7 mouse cellular contexts compared by ENCODE assay signal in the genomic region with DNA sequence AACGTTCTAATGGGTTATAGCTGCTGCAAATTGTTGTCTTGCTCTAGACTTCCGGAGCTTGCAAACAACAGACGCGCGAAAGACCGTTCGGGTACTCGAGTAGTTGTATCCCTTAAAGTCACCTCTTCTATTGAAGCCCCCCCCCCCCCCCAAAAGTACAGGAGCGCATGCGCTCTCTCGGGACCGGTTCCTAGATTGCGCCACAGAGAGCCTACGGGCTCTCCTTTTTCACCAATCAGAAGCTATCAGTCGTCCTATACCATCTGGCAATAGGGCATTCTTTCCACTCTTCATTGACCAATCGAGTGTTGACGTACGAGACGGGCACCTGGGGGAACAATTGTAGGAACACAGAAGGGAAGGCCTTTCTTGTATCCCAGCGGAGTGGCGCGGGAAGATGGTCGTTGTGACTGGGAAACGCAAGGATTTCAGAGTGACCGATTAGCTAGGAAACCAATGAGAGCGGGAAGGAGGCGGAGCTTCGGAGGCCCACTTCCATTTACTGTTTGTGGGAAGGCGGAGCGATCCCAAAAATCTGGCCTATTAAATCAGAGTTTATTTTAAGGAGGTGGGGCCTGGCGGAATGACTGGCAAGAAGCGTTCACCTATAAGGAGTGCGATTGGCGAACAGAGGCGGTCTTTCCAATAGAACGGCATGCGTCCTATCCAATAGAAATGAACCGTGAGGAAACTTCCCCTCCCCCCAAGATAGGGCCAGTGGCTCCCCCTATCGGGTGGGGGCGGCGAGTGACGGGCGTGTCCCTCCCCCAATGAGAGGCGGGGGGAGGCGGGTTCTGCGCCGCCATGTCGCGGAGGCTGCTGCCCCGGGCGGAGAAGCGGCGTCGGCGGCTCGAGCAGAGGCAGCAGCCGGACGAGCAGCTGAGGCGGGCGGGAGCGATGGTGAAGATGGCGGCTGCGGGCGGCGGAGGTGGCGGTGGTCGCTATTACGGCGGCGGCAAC. TPM values are rescaled to one million over a fixed set of nuclear protein-coding genes. Genes with fewer than 3 reads are reported as not detected.
DNase-seq lines count a peak whose midpoint lies in the region; ATAC-seq lines count a peak whose summit lies in the region.

No protein-coding gene starts in this region.

- H3K4me2 ChIP-seq in intestine, embryonic 15.5 days (replicated peaks): peak overlapping the region; percentile 93
- H3K4me2 ChIP-seq in midbrain, embryonic 11.5 days: peak overlapping the region; percentile 97

- H3K36me3 ChIP-seq in intestine, embryonic 15.5 days: peaks cover 17% of the 10 kb centered on the region
- peaks cover 26% of the 10 kb centered on the region for H3K36me3 ChIP-seq in midbrain, embryonic 11.5 days (ENCODE audit: control insufficient read depth, insufficient read depth, low read length)

- peak; percentile 99 for DNase-seq in adrenal gland, adult 2 months
- peak; percentile 98 for DNase-seq in embryo, embryonic 11.5 days (ENCODE audit: low read depth, low spot score)
- peak; percentile 96 to 98 for DNase-seq in gastrocnemius, postnatal 36 days
- peak; percentile 97 to 98 for DNase-seq in left cerebral cortex, postnatal 36 days (ENCODE audit: low spot score in 2 of 2)
- peak; percentile 100 for DNase-seq in midbrain, embryonic 11.5 days (ENCODE audit: low spot score, missing footprints)
- peak; percentile 100 for DNase-seq in skeletal muscle tissue, adult 2 months (ENCODE audit: low read depth, low spot score)

- under 1% methylated on average over 68 of the region's 70 CpGs for WGBS in intestine, embryonic 15.5 days
- under 1% methylated on average over 67 of the region's 70 CpGs for WGBS in midbrain, embryonic 11.5 days

- intact Hi-C loops in gastrocnemius, postnatal 36 days (cut with DNase I): no loop called here
- intact Hi-C loops in left cerebral cortex, postnatal 36 days (cut with DNase I): loop anchor here (2.0 to 5.0 kb wide), 2 partner anchors 14 to 152 kb away; partner anchors contain the start of genes Actn4 and Ech1

- peaks cover 37% of the 10 kb centered on the region for H3K4me1 ChIP-seq in intestine, embryonic 15.5 days (replicated peaks)
- H3K4me1 ChIP-seq in midbrain, embryonic 11.5 days (ENCODE audit: control insufficient read depth, insufficient read depth, low read length): peaks cover 22% of the 10 kb centered on the region

- H3K4me3 ChIP-seq in intestine, embryonic 15.5 days (replicated peaks): peak overlapping the region; percentile 72
- peak overlapping the region; percentile 87 for H3K4me3 ChIP-seq in midbrain, embryonic 11.5 days (ENCODE audit: low read depth, low read length)

- H3K9me3 ChIP-seq in intestine, embryonic 15.5 days: no peaks in the 10 kb centered on the region
- no peaks in the 10 kb centered on the region for H3K9me3 ChIP-seq in midbrain, embryonic 11.5 days (ENCODE audit: control insufficient read depth, low read length)

- no peaks in the 10 kb centered on the region for H3K27me3 ChIP-seq in intestine, embryonic 15.5 days (replicated peaks)
- H3K27me3 ChIP-seq in midbrain, embryonic 11.5 days (ENCODE audit: control insufficient read depth, insufficient read depth, low read length): no peaks in the 10 kb centered on the region

- ATAC-seq in intestine, embryonic 15.5 days: peak; percentile 90
- peak; percentile 90 for ATAC-seq in midbrain, embryonic 11.5 days (ENCODE audit: low FRiP score)

- H3K9ac ChIP-seq in intestine, embryonic 15.5 days: peak overlapping the region; percentile 92
- H3K9ac ChIP-seq in midbrain, embryonic 11.5 days (ENCODE audit: low read length): peak overlapping the region; percentile 95

- peak overlapping the region; percentile 100 for H3K27ac ChIP-seq in intestine, embryonic 15.5 days
- peak overlapping the region; percentile 99 for H3K27ac ChIP-seq in midbrain, embryonic 11.5 days (ENCODE audit: low read depth, low read length)

RNA-seq across cellular contexts. Expression of gene Hnrnpl, which starts 2.0 kb away (rescaled TPM):
- 100 to 1,000 TPM; 382 to 408 TPM for total RNA-seq in adrenal gland, adult 2 months (2021)
- 119 and 120 TPM in 2 replicates for polyA plus RNA-seq in adrenal gland, adult 2 months (2012; rRNA removed)
- 100 to 1,000 TPM; 111 to 131 TPM for total RNA-seq in gastrocnemius, postnatal 36 days (2021)
- 210 and 237 TPM in 2 replicates for polyA plus RNA-seq in intestine, embryonic 15.5 days (2015; fragmentation: Nextera tagmentation; extraction: Ambion mirVana)
- total RNA-seq in left cerebral cortex, postnatal 36 days (2021): 100 to 1,000 TPM; 414 to 415 TPM
- 331 and 342 TPM in 2 replicates for polyA plus RNA-seq in midbrain, embryonic 11.5 days (2014; fragmentation: Nextera tagmentation; extraction: Ambion mirVana)

RNA-seq across cellular contexts. Expression of gene Ech1, which starts 14.6 kb away (rescaled TPM):
- 100 to 1,000 TPM; 520 to 711 TPM for total RNA-seq in adrenal gland, adult 2 months (2021)
- 486 and 560 TPM in 2 replicates for polyA plus RNA-seq in adrenal gland, adult 2 months (2012; rRNA removed)
- 100 to 1,000 TPM; 214 to 252 TPM for total RNA-seq in gastrocnemius, postnatal 36 days (2021)
- polyA plus RNA-seq in intestine, embryonic 15.5 days (2015; fragmentation: Nextera tagmentation; extraction: Ambion mirVana): 234 and 260 TPM in 2 replicates
- total RNA-seq in left cerebral cortex, postnatal 36 days (2021): 10 to 100 TPM; 45.0 to 47.8 TPM
- polyA plus RNA-seq in midbrain, embryonic 11.5 days (2014; fragmentation: Nextera tagmentation; extraction: Ambion mirVana): 80.5 and 81.7 TPM in 2 replicates

RNA-seq across cellular contexts. Expression of gene Rinl, which starts 21.6 kb away (rescaled TPM):
- 1 to 10 TPM; 2.9 to 3.7 TPM for total RNA-seq in adrenal gland, adult 2 months (2021)
- 3.0 and 4.1 TPM in 2 replicates for polyA plus RNA-seq in adrenal gland, adult 2 months (2012; rRNA removed)
- total RNA-seq in gastrocnemius, postnatal 36 days (2021): 1 to 10 TPM; 1.1 TPM
- polyA plus RNA-seq in intestine, embryonic 15.5 days (2015; fragmentation: Nextera tagmentation; extraction: Ambion mirVana): 4.5 and 5.6 TPM in 2 replicates
- 1 to 10 TPM; 2.3 to 3.1 TPM for total RNA-seq in left cerebral cortex, postnatal 36 days (2021)
- polyA plus RNA-seq in midbrain, embryonic 11.5 days (2014; fragmentation: Nextera tagmentation; extraction: Ambion mirVana): 1.9 and 2.5 TPM in 2 replicates

RNA-seq across cellular contexts. Expression of gene Lgals4, which starts 23.3 kb away (rescaled TPM):
- 1 to 10 TPM; 7.4 to 9.4 TPM for total RNA-seq in adrenal gland, adult 2 months (2021)
- 20.5 and 22.4 TPM in 2 replicates for polyA plus RNA-seq in adrenal gland, adult 2 months (2012; rRNA removed)
- total RNA-seq in gastrocnemius, postnatal 36 days (2021): 1 to 10 TPM; 2.5 to 3.1 TPM
- polyA plus RNA-seq in intestine, embryonic 15.5 days (2015; fragmentation: Nextera tagmentation; extraction: Ambion mirVana): 1,462 and 1,582 TPM in 2 replicates
- 1 to 10 TPM; 1.2 to 5.0 TPM for total RNA-seq in left cerebral cortex, postnatal 36 days (2021)
- 1.3 and 1.7 TPM in 2 replicates for polyA plus RNA-seq in midbrain, embryonic 11.5 days (2014; fragmentation: Nextera tagmentation; extraction: Ambion mirVana)

RNA-seq across cellular contexts. Expression of gene Nfkbib, which starts 43.1 kb away (rescaled TPM):
- total RNA-seq in adrenal gland, adult 2 months (2021): 10 to 100 TPM; 38.0 to 62.9 TPM
- polyA plus RNA-seq in adrenal gland, adult 2 months (2012; rRNA removed): 97.6 and 122 TPM in 2 replicates
- total RNA-seq in gastrocnemius, postnatal 36 days (2021): 10 to 100 TPM; 20.5 to 30.2 TPM
- 40.2 and 43.7 TPM in 2 replicates for polyA plus RNA-seq in intestine, embryonic 15.5 days (2015; fragmentation: Nextera tagmentation; extraction: Ambion mirVana)
- 10 to 100 TPM; 34.7 to 38.9 TPM for total RNA-seq in left cerebral cortex, postnatal 36 days (2021)
- 39.0 and 43.9 TPM in 2 replicates for polyA plus RNA-seq in midbrain, embryonic 11.5 days (2014; fragmentation: Nextera tagmentation; extraction: Ambion mirVana)

Comparison
In these comparisons a context has a peak if more than half of its experiments do, and no peak if none do; other contexts are left out.
1. Peak in every context shown above with its lines: DNase-seq, ATAC-seq, H3K4me3 ChIP-seq and H3K27ac ChIP-seq.
2. RNA of gene Ech1, which starts 14.6 kb away (total RNA-seq): 520 to 711 TPM in adrenal gland, adult 2 months and 214 to 252 TPM in gastrocnemius, postnatal 36 days; 45.0 to 47.8 TPM in left cerebral cortex, postnatal 36 days; every median in the first group is over 4 times any median in the second.